Mouse (Mus musculus) left cerebral cortex, postnatal 36 days (tissue): ENCODE measurements around the gene Nfia. TPM values are rescaled to one million over a fixed set of nuclear protein-coding genes. Genes with fewer than 3 reads are reported as not detected.
A peak's percentile ranks its signal among the peaks of the same experiment; 100 is the strongest.

Source experiments
- DNase-seq, 2 experiments: peaks; one replicate each; pipeline ENCODE4 v3.0.0; 2021 to 2022; ENCODE audit warnings: low spot score in 2 of 2, mixed read lengths in 1 of 2
- intact Hi-C: fragments of 180-260 bp; cut with DNase I; formaldehyde crosslinking; loops from one replicate; pipeline ENCODE4 v1.15.1; 2025
- total RNA-seq, 2 experiments: library from RNA; stranded (reverse); gene quantifications; 2 replicates each; pipeline ENCODE4 v1.2.3; 2021

Gene Nfia
- total RNA-seq, 2 experiments from 2014 or later: 62.9 to 75.3 TPM

DNA sequence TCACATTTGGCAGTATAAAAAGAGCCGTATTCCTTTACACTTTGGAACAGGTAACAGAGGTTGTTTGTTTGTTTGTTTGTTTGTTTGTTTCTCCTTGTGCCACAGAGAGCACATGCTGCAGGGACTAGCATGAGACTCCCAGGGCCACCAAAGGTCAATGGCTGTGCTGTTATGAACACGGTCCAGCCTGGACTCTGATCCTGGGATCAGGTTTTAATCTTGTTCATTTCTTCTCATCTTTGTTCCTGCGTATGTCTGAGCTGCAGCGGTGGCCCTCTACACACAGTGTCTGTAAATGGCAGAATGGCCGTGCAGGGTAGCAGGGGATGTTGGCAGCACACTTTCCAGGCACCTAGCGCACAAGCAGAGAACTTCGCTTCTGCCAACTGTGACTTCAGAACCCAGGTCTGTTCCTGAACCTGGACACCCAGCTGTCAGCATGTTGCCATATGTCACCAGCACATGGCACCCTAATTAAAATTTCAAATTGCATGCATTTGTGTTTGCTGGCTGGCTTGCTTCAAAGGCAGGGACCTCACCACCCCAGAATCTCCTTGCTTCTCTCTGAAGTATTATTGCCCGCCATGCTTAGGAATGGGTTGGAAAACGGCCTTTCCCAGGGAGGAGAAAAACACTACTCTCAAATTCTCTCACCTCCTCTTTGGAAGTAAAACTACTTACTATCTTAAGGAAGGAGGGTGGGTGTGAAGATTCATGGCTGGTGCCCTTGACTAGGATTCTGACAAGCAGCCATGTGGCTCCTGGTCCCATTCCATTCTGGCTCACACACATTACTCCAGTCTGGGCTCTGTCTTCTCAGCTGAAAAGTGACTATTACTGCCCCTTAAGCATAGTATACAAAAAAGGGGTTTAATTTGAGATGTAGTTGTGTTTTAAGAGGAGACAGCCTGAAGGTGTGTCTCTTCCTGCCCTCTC lies 107.9 kb downstream of the Nfia start:
- intact Hi-C loops: no loop called here
- DNase-seq: peak in 1 of 2 experiments; percentile 35

DNA sequence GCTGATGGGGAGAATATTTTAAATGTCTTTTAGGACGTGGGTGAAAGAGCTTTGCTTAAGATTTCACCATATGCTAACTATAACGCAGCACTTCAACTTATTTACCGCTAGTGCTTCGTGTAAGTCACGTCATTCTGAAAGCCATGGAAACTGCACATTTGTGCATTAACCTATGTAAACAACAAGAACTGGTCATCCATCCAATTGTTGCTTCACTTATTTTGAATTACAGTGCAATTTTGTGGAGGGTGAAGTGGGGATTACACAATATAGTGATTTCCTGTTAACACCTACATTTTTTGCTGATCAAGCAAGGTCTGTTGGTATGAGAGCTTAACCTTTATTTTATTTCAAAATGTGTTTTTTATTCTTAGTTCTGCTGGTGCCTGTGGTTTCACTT lies 113.0 kb downstream of the Nfia start:
- intact Hi-C loops: no loop called here
- no peak for DNase-seq

DNA sequence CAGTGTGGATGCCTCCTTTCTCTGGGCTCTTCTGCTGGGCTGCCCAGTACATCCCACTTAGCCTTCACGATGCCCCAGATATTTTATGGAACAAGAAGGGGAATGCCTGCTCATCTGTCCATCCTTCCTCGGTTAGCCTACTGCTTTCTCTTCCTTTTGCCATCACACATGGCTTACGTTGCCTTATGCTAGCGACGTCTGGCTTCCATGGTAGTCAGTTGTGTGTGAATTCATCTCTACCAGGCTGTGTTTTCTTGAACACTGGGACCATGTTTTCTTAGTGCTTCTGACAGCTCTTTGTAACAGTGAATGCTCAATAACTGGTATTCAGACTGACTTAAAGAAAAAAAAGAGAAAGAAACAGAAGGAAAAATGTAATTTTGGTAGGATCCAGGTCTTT lies 113.7 kb downstream of the Nfia start:
- no peak for DNase-seq
- intact Hi-C loops: no loop called here

DNA sequence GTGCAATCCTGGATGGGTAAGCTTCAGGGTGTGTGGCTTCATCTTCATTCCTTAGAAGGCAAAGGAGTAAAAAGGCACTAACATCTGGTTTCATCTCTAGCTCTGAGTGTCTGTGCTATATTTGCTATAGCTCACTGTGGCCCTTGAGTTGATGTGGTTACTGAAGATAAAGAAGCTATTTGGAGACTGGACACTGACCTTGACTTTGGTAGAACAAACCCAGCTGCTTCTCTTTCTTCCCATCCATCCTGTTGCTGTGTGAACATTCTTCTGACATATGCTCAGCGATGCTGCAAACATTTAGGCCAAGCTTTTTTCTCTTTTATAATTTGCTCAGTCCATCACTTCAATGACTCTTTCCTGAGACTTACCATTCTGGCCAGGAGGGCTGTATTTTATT lies 114.7 kb downstream of the Nfia start:
- intact Hi-C loops: no loop called here
- no peak for DNase-seq

DNA sequence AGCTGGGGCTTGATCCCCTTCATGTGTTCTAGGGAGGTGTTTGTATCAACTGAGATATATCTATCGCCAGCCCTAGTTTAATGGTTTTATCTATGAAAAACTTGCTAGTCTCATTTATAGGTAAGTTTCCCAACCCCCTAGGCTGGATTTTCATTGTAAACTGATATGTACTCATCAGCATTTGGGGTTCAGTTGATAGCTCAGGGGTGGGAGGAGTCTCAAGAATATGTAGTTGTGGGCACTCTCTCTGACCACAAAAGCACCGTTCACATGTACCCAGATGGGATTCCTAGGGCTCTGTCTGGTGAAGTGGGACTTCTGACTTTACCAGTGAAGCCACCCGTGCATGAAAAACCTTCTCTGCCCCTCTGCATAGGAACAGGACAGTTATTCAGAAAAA lies 118.5 kb downstream of the Nfia start:
- intact Hi-C loops: no loop called here
- DNase-seq: no peak

GRCm38 (mm10) chr4:97891611-97892010 lies 119.1 kb downstream of the Nfia start:
- intact Hi-C loops: no loop called here
- no peak for DNase-seq

GRCm38 (mm10) chr4:97893915-97894884 lies 121.7 kb downstream of the Nfia start:
- intact Hi-C loops: no loop called here
- DNase-seq: peak; percentile 26

- no peak for DNase-seq
- intact Hi-C loops: no loop called here
Measured at GRCm38 (mm10) chr4:97895940-97896339, 123.4 kb downstream of the Nfia start.

DNA sequence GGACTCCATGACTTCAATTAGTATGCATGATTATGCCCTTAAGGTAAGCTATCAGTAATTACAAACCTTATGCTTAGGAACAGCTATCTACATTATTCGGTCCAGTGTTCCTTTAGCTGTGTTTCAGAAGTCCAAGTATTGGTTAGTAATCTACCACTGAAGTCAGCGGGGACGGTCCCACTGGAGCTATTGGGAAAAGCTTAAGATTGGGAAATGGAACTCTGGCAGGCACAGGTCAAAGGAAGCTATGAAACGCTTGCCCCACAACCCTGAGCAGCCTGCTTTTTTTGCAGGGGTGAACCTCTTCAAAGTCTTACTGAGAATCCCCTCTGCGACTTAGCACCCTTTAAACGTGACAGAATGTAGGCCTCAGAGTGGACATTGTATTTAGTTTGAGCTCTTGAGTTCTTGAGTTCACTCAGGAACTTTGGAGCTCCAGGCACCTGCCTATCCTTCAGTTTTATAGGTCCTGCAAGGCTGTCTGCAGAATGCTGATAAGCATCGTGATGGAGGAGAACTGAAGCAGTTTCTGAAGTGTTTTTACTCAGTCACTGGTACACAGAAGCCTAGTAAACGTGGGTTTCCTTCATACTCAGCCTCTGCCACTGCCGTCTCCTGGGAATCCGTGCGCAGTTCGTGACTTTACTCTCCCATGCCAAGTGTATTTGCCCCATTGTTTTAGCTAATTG lies 127.9 kb downstream of the Nfia start:
- intact Hi-C loops: no loop called here
- DNase-seq: no peak

DNA sequence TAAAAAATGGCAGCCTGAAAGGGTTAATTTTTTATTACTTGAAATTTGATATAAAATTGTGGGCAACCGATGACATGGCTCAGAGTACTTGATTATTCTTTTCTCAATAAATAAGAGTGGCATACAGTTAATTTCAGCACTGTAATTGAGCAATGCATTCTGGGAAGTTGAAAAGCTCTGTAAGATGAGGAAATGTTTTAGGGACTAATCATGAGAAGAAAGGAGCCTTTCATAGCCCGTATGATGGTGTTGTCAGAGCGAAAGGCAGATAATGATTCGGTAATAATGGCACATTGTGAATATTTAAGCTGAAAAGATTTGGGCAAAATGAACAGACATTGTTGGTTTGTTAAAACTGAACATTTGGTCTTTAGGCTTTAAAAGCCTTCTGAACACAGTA lies 133.3 kb downstream of the Nfia start:
- intact Hi-C loops: no loop called here
- no peak for DNase-seq

- intact Hi-C loops: no loop called here
- no peak for DNase-seq
Measured at GRCm38 (mm10) chr4:97908576-97909147, 136.1 kb downstream of the Nfia start.

GRCm38 (mm10) chr4:97910115-97910776 lies 137.7 kb downstream of the Nfia start:
- no peak for DNase-seq
- intact Hi-C loops: loop anchor here (5.0 kb wide), 1 partner anchor 138 kb away; the partner anchor contains the start of gene Nfia

GRCm38 (mm10) chr4:97910777-97911580 lies 138.4 kb downstream of the Nfia start:
- peak; percentile 71 to 80 for DNase-seq
- intact Hi-C loops: loop anchor here (5.0 kb wide), 1 partner anchor 139 kb away; the partner anchor contains the start of gene Nfia

GRCm38 (mm10) chr4:97911755-97912154 lies 139.2 kb downstream of the Nfia start:
- DNase-seq: no peak
- intact Hi-C loops: loop anchor here (5.0 kb wide), 1 partner anchor 139 kb away; the partner anchor contains the start of gene Nfia

DNA sequence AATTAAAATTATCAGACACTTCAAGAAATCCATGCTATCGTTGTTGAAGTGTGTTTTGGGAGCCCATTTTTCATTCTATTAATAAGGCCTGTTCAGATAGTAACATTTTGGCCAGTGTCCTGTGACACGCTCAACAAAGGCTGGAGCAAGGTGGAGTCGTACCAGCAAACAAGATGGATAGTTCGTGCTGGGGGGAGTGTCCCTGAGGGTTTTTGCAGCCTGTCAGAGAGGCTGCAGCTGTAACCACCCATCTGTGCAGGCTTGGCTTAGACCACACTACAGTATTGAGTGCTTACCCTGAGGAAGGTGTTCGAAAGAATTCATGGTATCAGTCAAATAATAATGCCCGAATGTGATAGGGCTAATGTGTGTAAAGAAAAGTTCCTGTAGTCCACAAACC lies 139.6 kb downstream of the Nfia start:
- no peak for DNase-seq
- intact Hi-C loops: loop anchor here (5.0 kb wide), 1 partner anchor 140 kb away; the partner anchor contains the start of gene Nfia

GRCm38 (mm10) chr4:97912560-97912959 lies 140.0 kb downstream of the Nfia start:
- DNase-seq: no peak
- intact Hi-C loops: loop anchor here (5.0 kb wide), 1 partner anchor 140 kb away; the partner anchor contains the start of gene Nfia

DNA sequence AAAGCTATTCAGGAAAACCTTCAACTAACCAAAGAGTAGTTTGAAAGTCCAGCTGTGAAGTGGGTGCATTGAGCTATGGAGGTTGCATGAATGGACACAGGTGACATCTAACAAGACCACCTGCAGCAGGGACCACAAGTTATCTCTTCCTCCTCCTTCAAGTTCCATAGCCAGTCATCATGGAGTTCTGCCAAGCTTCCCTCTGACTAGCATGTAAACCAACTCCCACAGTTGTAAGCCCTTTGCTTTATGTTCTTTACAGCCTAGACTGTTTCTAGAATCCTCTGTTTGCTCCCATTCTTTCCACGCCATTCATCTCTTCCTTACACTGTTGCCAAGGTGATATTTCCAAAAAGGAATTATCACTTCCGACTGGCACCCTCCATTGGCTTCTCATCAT lies 141.8 kb downstream of the Nfia start:
- intact Hi-C loops: loop anchor here (5.0 kb wide), 1 partner anchor 142 kb away; the partner anchor contains the start of gene Nfia
- DNase-seq: no peak

GRCm38 (mm10) chr4:97914761-97915160 lies 142.2 kb downstream of the Nfia start:
- intact Hi-C loops: loop anchor here (5.0 kb wide), 1 partner anchor 142 kb away; the partner anchor contains the start of gene Nfia
- no peak for DNase-seq
